Mouse (Mus musculus): ENCODE results near the gene Polr2h.

Gene Polr2h

DNA sequence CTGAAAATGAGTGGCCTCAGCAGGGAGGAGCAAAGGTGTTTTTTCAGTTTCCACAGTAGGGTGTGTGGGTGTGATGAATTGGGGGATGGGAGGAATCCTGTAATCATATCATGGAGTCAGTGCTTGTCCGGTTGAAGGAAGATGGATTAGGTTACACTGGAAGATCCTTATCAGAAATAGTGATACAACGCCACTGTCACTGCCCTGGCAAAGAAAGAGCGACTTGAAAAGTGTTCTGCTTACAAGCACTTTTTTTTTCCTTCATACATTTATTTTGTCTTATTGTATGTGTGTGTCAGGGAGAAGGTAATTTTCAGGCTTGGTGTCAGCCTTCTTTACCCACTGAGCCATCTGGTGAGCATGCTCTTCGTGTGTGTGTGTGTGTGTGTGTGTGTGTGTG, 5.3 kb downstream of the Polr2h start:
- in situ Hi-C loops (cut with MboI, MseI), result no loop called here

DNA sequence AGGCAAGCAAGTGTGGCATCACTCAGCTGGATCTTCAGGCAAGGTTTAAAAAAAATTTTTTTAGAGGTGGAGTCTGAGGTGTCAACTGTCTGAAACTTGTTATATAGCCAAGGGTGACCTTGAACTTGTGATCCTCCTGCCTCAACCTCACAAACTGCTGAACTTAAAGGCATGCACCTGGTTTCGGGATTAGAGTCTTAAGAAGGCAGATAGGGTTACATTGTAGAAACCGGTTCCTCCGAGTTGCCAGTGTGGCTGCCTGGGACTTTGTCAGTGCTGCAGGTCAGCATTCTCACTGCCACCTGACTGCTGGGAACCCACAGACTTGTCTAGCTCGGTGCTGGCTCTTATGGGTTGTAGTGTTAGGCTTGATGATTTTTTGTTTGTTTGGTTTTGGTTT, 5.8 kb downstream of the Polr2h start:
- in situ Hi-C loops (cut with MboI, MseI), result no loop called here

DNA sequence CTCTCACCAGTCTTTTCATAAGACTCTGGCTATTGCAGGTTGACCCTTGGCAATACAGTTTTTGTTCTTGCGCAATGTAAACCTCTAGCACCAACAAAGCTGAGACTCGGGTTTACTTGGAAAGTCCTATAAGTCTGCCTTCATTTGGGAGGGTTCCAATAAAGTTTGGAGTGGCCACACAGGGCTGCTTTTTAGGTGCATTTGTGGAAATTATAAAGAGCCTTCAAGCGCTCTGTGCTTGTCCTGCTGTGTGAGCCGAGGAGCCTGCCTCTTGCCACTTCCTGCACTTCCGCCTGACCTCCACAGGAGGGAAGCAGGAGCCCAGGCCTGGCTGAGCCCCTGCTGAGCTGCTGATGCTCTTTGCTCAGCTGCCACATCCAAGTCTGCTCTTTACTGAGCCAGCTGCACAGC, 6.9 kb downstream of the Polr2h start:
- in situ Hi-C loops (cut with MboI, MseI), result no loop called here

DNA sequence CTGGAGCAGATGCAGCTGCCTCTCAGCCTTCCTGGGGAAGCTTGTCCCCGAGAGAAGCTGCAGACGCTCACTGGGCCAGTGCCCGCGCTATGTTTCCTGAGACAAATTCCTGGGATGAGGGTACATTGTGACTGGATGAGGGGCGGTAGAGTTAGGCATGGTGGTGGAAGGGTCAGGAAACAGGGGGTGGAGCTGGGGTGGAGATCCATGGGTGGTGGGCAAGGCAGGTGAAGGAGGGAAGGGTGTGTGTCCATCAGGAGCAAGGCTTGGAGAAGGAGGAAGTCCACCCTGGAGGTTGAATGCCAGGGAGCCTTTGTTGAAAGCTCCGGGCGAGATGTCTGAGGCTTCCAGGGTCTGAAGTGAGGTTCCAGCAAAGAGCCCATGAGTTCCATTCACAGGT, 7.9 kb downstream of the Polr2h start:
- in situ Hi-C loops (cut with MboI, MseI), result loop anchor here (5.0 kb wide), 1 partner anchor 37 kb away; no protein-coding TSS in a partner anchor

DNA sequence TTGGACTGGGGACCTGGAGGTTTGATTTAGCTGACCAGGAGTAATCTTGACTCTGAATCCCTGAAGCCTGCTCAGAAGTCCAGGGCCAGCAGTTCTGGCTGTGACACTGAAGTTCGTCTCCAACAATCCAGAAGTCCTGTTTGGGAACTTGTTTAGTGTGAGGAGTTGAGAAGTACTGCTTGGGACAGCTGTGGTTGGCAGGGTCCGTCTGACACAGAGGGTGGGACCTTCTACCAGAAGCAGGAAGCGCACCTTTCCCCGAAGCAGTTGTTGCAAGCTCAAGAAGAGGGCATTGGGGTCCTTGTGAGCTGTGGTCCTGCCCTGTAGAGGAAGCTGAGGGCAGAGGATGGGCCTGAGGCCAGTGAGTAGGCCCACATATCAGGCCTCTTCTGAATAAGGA, 8.3 kb downstream of the Polr2h start:
- in situ Hi-C loops (cut with MboI, MseI), result loop anchor here (5.0 kb wide), 1 partner anchor 37 kb away; no protein-coding TSS in a partner anchor

DNA sequence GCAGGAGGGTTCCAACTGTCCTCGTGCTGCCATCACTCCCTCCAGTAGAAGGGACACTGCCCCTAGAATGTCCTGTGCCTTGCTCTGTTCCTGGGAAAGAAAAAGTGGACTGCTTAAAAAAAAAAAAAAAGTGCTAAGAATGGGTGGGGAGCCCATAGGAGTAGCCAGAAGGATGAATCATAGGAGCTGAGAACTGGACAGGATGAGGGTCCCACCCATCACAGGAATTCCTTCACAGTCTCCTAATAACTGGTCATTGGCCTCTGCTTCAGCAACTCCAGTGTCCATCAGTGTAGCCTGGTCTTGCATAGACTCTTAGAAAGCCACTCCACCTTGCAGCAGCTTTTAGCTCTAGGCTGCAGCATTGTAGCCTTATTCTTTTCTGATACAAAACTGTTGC, 8.9 kb downstream of the Polr2h start:
- in situ Hi-C loops (cut with MboI, MseI), result loop anchor here (5.0 kb wide), 1 partner anchor 36 kb away; no protein-coding TSS in a partner anchor

DNA sequence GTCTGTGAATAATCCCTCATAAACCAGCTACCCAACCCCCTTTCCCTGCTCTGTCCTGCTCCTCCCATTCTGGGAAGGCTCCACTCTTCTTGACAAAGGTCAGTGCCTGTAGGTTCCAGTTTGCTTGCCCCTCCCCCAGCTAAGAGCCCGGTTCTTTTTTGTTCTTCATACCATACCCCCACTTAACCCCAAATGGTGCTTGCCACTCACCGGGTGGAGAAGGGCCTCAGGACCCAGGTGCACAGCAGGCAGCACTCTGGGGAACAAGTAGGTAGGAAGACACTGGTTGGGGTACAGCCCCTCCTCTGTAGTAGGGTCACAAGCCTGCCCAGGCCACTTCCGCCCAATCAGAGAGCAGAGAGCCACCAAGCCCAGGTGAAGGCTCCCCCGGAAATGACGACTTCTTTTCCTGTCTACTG, 12.8 kb downstream of the Polr2h start:
- in situ Hi-C loops (cut with MboI, MseI), result no loop called here

DNA sequence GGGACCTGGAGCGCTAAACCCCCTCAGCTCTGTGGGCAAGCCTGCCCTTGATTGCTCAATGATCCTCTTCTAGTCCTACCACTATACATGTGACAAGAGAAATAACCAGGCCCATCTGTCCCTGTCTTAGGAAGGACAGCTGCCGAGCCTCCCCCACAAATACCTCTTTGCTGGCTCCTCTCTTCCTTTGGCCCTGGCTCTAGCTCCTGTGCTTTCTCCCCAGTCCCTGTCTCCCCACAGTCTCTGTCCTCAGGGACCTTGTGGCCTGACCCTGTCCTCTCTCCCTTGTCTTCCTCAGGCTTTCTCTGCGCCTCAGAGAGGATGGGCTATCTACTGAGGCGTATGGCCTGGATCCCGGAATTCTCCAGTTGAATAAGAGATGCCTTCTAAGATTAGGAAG, 14.2 kb downstream of the Polr2h start:
- in situ Hi-C loops (cut with MboI, MseI), result no loop called here

DNA sequence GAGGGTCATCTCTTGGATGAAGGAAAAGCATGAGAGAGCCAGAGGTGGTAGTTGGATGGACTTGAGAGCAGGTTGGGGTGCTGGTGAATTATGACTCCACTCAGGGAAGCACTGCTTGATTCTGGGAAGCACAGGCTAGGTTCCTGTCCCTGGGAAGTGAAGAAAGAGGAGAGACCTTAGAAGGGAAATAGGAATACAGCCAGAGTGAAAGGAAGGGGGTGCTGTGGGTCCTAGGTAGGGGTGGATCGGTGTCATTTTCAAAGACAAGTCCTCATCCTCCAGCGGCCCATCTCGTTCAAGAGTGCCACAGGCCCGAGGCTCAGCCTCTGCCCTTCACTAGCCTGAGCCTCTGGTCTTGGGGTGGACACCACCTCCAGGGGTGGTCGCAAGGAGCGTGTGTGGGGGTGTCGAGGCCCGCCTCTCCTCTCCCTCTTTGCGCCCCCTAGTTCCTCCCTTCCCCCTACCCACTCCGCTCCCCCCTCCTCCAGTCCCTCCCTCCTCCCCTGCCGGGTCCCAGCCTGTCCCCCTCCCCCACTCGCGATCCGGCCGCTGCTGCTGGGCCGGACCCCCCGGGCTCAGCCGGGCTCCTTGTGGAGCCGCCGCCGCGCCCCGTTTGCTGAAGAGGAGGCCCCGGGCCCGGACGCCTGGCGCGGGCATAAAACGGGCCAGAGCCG, 14.9 kb downstream of the Polr2h start:
- in situ Hi-C loops (cut with MboI, MseI), result no loop called here

DNA sequence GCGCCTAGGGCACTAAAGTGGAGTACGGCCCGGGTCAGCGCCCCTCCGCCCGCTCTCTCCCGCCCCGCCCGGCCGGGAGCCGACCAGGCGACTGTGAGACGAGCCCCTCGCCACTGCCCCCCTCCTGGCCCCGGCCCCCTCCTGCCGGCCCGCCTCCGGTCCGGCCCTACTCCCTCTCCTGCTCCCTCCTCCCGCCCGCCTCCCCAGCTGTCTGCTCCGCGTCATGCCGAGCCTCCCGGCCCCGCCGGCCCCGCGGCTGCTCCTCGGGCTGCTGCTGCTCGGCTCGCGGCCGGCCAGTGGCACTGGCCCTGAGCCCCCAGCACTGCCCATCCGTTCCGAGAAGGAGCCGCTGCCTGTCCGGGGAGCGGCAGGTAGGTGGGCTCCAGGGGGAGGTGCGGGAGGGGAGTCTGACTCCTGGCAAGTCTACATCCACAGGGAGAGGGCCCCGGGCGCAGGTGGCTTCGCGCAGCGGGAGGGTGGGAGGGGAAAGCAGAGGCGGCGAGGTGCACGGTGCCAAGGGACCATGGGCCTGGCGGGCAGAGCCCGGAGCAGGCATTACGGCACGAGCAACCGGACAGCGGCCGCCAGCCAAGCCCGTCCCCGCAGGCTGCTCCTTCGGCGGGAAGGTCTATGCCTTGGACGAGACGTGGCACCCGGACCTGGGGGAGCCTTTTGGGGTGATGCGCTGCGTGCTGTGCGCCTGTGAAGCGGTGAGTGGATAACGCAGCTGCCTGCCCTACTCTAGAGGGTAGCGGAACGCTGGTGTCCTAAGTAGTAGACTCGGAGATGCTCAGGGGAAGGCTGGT, 15.7 kb downstream of the Polr2h start, which contains the start of gene Chrd:
TSS of gene Chrd (plus strand) at position 203 of the 806 bp plus-strand sequence.
- in situ Hi-C loops (cut with MboI, MseI), result no loop called here

DNA sequence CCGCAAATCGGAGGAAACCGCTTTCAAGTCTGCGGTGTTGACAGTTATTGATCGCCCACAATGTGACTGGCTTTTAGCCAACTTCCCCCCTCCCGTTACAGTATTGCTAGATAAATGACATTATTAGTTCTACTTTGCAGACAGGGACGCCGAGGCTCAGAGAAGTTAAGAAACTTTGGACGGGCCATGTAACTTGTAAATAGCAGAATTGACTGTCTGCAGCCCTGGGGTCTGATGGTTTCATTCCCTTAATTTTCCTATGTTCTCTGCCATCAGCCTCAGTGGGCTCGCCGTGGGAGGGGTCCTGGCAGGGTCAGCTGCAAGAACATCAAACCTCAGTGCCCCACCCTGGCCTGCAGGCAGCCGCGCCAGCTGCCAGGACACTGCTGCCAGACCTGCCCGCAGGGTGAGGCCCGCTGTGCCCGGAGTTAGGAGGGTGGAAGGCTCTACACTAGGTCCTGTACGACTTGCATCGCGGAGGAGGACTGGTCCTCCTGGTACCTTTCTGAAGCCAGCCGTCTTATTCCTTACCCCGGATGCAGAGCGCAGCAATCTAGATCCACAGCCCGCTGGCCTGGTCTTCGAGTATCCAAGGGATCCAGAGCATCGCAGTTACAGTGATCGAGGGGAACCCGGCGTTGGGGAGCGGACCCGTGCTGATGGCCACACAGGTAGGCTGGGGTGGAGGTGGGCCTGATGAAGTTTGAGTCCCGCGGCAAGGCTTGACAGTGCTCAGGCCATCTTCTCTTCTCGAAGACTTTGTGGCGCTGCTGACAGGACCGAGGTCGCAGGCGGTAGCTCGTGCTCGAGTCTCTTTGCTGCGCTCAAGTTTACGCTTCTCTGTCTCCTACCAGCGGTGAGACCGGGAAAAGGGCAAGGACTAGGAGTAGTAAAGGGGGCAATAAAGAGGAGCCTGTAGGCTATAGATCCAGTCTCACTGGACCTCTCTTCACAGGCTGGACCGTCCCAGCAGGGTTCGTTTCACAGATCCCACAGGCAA, 16.6 kb downstream of the Polr2h start, which contains the start of gene Thpo:
TSS of gene Thpo (minus strand) at position 781 of the 1,000 bp plus-strand sequence.
- in situ Hi-C loops (cut with MboI, MseI), result no loop called here

DNA sequence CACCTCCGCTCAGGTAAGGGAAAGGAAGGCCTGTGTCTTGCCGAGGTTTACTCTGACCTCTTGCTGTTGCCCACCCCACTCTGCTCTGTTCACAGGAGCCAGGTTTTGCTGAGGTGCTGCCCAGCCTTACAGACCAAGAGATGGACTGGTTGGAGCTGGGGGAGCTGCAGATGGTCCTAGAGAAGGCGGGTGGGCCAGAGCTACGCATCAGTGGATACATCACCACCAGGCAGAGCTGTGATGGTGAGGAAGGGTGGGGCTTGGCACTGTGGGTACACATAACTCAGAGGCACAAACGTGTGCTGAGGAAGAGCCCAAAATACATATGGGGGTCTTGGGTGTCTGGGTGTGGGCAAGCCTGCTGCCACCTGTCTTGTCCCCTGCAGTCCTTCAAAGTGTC, 18.2 kb downstream of the Polr2h start:
- in situ Hi-C loops (cut with MboI, MseI), result loop anchor here (5.0 kb wide), 1 partner anchor 567 kb away; no protein-coding TSS in a partner anchor

DNA sequence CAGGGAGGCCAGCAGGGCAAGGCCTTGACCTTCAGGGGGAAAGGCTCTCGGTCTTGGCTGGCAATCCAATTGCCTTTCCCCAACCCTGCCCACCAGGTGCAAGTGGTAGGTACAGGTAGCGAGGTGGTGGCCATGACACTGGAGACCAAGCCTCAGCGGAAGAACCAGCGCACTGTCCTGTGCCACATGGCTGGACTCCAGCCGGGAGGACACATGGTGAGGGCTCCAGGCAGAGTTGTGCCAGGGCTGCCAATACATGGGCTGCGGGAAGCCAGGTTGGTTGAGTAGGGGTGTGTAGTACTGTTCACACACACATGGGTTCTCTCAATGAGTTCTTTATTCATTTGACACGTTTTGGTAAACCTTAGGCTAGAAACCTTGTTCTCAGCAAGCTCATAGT, 18.7 kb downstream of the Polr2h start:
- in situ Hi-C loops (cut with MboI, MseI), result loop anchor here (5.0 kb wide), 1 partner anchor 566 kb away; no protein-coding TSS in a partner anchor

DNA sequence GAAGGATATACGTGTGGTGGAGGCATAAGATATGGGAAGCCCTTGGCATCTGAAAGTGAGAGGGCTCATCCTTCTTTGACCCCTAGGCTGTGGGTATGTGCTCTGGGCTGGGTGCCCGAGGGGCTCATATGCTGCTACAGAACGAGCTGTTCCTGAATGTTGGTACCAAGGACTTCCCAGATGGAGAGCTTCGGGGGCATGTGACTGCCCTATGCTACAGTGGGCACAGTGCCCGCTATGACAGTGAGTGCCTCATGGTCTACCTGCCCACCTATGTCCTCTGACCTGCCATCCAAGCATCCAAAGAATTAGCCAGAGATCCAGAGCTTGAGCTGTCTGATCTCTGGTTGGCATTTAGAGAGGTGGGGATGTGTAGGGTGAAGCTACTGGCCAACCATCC, 19.4 kb downstream of the Polr2h start:
- in situ Hi-C loops (cut with MboI, MseI), result loop anchor here (5.0 kb wide), 1 partner anchor 565 kb away; no protein-coding TSS in a partner anchor

DNA sequence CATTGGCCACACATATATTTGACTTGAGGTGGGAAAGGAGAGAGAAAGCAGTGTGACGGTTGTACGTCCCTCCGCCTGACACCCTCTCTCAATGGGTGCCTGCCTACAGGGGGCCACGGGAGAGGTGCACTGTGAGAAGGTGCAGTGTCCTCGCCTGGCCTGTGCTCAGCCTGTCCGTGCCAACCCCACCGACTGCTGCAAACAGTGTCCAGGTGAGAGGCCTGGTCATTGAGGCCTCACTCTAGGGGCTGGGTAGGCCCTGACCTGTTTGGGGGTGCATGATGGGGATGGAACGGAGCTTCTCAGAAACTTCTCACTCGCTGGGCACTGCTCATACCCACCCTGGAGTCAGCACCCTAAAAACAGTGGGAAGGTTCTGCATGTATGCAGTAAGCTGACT, 22.4 kb downstream of the Polr2h start:
- in situ Hi-C loops (cut with MboI, MseI), result loop anchor here (5.0 kb wide), 1 partner anchor 562 kb away; no protein-coding TSS in a partner anchor

DNA sequence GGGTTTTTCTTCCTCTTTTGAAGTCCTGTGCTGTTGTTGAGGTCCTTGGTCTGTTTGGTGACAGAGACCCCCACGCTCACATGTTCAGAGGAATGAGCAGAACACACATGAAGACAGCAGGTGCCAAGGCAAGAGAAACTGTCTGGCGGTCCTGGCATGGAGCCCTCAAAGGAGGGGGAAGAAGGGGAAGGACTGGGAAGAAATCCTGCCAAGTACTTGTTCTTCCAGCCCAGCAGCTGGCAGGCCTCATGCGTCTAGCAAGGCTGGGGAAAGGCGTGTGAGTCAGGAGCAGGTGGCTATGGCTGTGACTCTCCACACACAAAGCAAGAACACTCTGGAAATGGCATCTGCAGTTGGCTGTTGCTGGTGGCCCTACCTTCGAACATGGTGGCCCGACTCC, 29.2 kb downstream of the Polr2h start:
- in situ Hi-C loops (cut with MboI, MseI), result no loop called here

DNA sequence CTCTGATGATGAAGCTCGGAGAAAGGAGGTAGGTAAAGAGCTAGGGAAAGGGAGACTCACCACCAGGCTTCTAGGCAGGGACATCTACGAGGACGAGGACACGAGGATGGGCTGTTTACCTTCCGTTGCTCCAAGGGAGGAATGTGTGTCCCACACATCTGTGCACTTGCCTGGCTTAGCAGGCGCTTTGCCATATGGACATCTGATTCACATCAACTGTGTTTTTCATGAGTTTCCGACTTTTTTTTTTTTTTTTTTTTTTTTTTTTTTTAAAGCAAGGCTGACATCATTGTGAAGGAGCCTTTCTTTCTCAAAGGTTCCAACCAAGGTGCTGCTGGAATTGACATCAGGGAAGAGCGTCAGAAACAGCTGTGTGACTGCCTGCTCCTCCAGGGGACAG, 33.1 kb downstream of the Polr2h start:
- in situ Hi-C loops (cut with MboI, MseI), result no loop called here

DNA sequence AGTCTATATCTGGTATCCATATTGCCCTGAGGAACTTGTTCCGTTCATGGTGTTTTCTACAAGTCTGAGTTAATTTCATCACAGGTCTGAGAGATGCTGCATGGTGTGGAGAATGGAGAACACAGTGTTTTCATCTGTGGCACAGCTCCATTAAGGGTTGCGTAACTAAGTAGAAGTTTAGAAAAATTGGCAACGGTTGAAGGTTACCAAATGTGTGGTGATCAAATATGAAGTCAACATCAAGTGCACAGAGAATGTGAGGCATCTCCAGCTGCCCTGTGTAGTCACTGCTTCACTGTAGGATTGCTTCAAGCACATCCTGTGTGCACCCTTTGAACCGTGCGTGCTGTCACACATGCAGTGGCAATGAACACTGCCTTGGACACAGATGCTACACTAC, 38.6 kb downstream of the Polr2h start:
- in situ Hi-C loops (cut with MboI, MseI), result no loop called here

DNA sequence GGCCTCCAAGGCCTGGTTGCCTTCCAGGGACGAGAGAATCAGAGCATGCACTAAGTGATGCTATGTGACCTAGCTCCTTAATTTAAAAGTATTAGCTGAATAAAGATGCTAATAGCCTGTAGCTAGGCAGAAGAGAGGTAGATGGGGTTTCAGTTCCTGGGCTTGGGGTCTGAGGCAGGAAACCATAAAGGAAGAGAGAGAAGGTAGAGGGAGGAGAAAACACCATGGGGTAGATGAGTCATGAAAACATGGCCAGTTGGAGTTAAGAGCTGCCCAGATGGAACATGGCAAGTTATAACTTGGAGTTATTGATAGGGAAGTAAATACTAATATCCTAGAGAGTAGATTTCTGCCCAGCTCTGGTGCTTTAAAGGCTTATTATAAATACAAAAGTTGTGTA, 39.9 kb downstream of the Polr2h start:
- in situ Hi-C loops (cut with MboI, MseI), result no loop called here

DNA sequence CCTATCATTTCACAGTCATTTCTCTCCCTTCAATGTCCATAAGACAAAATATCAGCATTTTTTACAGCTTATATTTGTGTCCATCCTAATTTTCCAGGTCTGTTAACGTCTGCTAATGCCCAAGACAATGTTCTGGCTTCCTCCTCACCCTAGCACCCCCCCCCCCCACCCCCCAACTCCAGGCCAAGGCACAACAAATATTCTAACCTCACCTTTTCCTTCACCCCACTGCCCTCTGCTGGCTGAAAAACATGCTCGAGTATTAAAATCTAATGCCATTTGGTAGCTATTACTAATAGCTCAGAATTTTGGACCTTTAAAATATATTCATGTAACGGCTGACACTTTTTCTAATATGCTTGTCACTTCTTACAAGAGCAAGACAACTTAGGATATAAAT, 44.2 kb downstream of the Polr2h start:
- in situ Hi-C loops (cut with MboI, MseI), result loop anchor here (5.0 kb wide), 1 partner anchor 34 kb away; no protein-coding TSS in a partner anchor

DNA sequence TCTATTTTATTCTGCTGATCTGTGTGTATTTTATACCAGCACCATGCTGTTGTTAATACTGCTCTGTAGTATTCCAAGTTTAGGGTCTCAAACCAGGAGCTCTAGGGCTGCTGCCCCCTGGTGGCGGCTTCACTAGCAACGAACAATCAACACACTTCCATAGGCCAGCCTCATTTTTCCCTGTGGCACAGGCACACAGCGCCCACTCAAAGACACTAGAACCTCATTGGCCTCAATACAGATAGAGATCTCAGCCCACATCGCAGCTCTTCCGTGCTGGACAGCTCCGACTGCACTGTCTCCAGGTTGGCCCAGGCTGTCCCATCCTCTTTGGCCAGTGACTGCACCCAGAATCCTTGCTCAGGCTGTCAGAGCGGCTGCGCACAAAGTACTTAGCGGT, 47.8 kb downstream of the Polr2h start:
- in situ Hi-C loops (cut with MboI, MseI), result no loop called here

Measured in T-helper 1 cell (primary cell).